Mouse (Mus musculus): ENCODE data around the gene Il17rd. TPM values are rescaled to one million over a fixed set of nuclear protein-coding genes. Genes with fewer than 3 reads are reported as not detected.

Il17rd gene
- total RNA-seq, 1 experiment, result 28.2 TPM

GRCm38 (mm10) chr14:27102720-27103119 is 64.0 kb downstream of the Il17rd start:
- Histone ChIP-seq H3K36me3 (ENCODE audit: control insufficient read depth, insufficient read depth, low read length, poor library complexity, severe bottlenecking) (peaks cover 53% of the 10 kb centered on the region), H3K9ac (ENCODE audit: insufficient read depth, low read depth, low read length, poor library complexity, severe bottlenecking) (no peak overlapping the region), H3K4me1 (ENCODE audit: control insufficient read depth in 2 of 2, insufficient read depth in 2 of 2, low read length in 2 of 2, poor library complexity in 1 of 2) (peaks cover 0 to 20% of the 10 kb centered on the region in 2 experiments; a peak in 2 of 4 replicates), H3K9me3 (ENCODE audit: control insufficient read depth, insufficient read depth, low read depth, low read length) (no peaks in the 10 kb centered on the region), H3K4me3 (ENCODE audit: insufficient read depth in 1 of 2, low read depth in 1 of 2, low read length in 2 of 2, poor library complexity in 1 of 2, severe bottlenecking in 1 of 2) (no peak overlapping the region), H3K27ac (ENCODE audit: insufficient read depth, low read depth, low read length, poor library complexity, severe bottlenecking) (no peak overlapping the region)
- in situ Hi-C loops (cut with MboI; ENCODE audit: low sequenced_read_pairs in 2 of 2, unreplicated experiment in 2 of 2), result no loop called here
- TF ChIP-seq HCFC1 (IDR thresholded peaks at IDR 0.05; ENCODE audit: borderline replicate concordance, insufficient read depth, low read length), result no peak
- no peak for TF ChIP-seq CHD2 (IDR thresholded peaks at IDR 0.05; ENCODE audit: low read depth, low read length)
- no peak for TF ChIP-seq ZC3H11A (IDR thresholded peaks at IDR 0.05; ENCODE audit: borderline replicate concordance, low read depth, low read length)
- no peak for TF ChIP-seq MAFK (IDR thresholded peaks at IDR 0.05; ENCODE audit: insufficient read depth, low read depth, low read length)
- TF ChIP-seq ZNF384 (IDR thresholded peaks at IDR 0.05; ENCODE audit: low read depth, low read length), result no peak
- DNase-seq (ENCODE audit: low read depth, low spot score), result no peak

- Histone ChIP-seq H3K4me3 (ENCODE audit: insufficient read depth in 1 of 2, low read depth in 1 of 2, low read length in 2 of 2, poor library complexity in 1 of 2, severe bottlenecking in 1 of 2) (no peak overlapping the region), H3K9ac (ENCODE audit: insufficient read depth, low read depth, low read length, poor library complexity, severe bottlenecking) (no peak overlapping the region), H3K27ac (ENCODE audit: insufficient read depth, low read depth, low read length, poor library complexity, severe bottlenecking) (no peak overlapping the region), H3K9me3 (ENCODE audit: control insufficient read depth, insufficient read depth, low read depth, low read length) (no peaks in the 10 kb centered on the region), H3K4me1 (ENCODE audit: control insufficient read depth in 2 of 2, insufficient read depth in 2 of 2, low read length in 2 of 2, poor library complexity in 1 of 2) (peaks cover 0 to 22% of the 10 kb centered on the region in 2 experiments; a peak in 2 of 4 replicates), H3K36me3 (ENCODE audit: control insufficient read depth, insufficient read depth, low read length, poor library complexity, severe bottlenecking) (peaks cover 34% of the 10 kb centered on the region)
- no peak for DNase-seq (ENCODE audit: low read depth, low spot score)
- in situ Hi-C loops (cut with MboI; ENCODE audit: low sequenced_read_pairs in 2 of 2, unreplicated experiment in 2 of 2), result no loop called here
- no peak for TF ChIP-seq CHD2 (IDR thresholded peaks at IDR 0.05; ENCODE audit: low read depth, low read length)
- no peak for TF ChIP-seq HCFC1 (IDR thresholded peaks at IDR 0.05; ENCODE audit: borderline replicate concordance, insufficient read depth, low read length)
- TF ChIP-seq ZC3H11A (IDR thresholded peaks at IDR 0.05; ENCODE audit: borderline replicate concordance, low read depth, low read length), result no peak
- TF ChIP-seq MAFK (IDR thresholded peaks at IDR 0.05; ENCODE audit: insufficient read depth, low read depth, low read length), result no peak
- no peak for TF ChIP-seq ZNF384 (IDR thresholded peaks at IDR 0.05; ENCODE audit: low read depth, low read length)
These were observed 67.2 kb downstream of the Il17rd start for GRCm38 (mm10) chr14:27105731-27106457.

GRCm38 (mm10) chr14:27108748-27109504 is 70.2 kb downstream of the Il17rd start:
- Histone ChIP-seq H3K27ac (ENCODE audit: insufficient read depth, low read depth, low read length, poor library complexity, severe bottlenecking) (no peak overlapping the region), H3K4me1 (ENCODE audit: control insufficient read depth in 2 of 2, insufficient read depth in 2 of 2, low read length in 2 of 2, poor library complexity in 1 of 2) (peaks cover 0 to 11% of the 10 kb centered on the region in 2 experiments; a peak in 2 of 4 replicates), H3K36me3 (ENCODE audit: control insufficient read depth, insufficient read depth, low read length, poor library complexity, severe bottlenecking) (peaks cover 15% of the 10 kb centered on the region; the same call in 1 of the 2 replicates), H3K4me3 (ENCODE audit: insufficient read depth in 1 of 2, low read depth in 1 of 2, low read length in 2 of 2, poor library complexity in 1 of 2, severe bottlenecking in 1 of 2) (no peak overlapping the region), H3K9ac (ENCODE audit: insufficient read depth, low read depth, low read length, poor library complexity, severe bottlenecking) (no peak overlapping the region), H3K9me3 (ENCODE audit: control insufficient read depth, insufficient read depth, low read depth, low read length) (no peaks in the 10 kb centered on the region)
- no peak for DNase-seq (ENCODE audit: low read depth, low spot score)
- TF ChIP-seq HCFC1 (IDR thresholded peaks at IDR 0.05; ENCODE audit: borderline replicate concordance, insufficient read depth, low read length) (no peak), CHD2 (IDR thresholded peaks at IDR 0.05; ENCODE audit: low read depth, low read length) (no peak), MAFK (IDR thresholded peaks at IDR 0.05; ENCODE audit: insufficient read depth, low read depth, low read length) (no peak), ZC3H11A (IDR thresholded peaks at IDR 0.05; ENCODE audit: borderline replicate concordance, low read depth, low read length) (no peak), ZNF384 (IDR thresholded peaks at IDR 0.05; ENCODE audit: low read depth, low read length) (no peak)
- in situ Hi-C loops (cut with MboI; ENCODE audit: low sequenced_read_pairs in 2 of 2, unreplicated experiment in 2 of 2), result no loop called here

GRCm38 (mm10) chr14:27114362-27115274 is 75.9 kb downstream of the Il17rd start, which contains the start of gene Arhgef3:
Gene Arhgef3, plus strand, starts transcription at chr14:27114899.
- DNase-seq (ENCODE audit: low read depth, low spot score), result no peak
- H3K4me3 ChIP-seq (ENCODE audit: insufficient read depth in 1 of 2, low read depth in 1 of 2, low read length in 2 of 2, poor library complexity in 1 of 2, severe bottlenecking in 1 of 2), result peak within 1 kb of the TSS; percentile 71
- no peak within 1 kb of the TSS for H3K27ac ChIP-seq (ENCODE audit: insufficient read depth, low read depth, low read length, poor library complexity, severe bottlenecking)
- no peaks in the 10 kb centered on the region for H3K36me3 ChIP-seq (ENCODE audit: control insufficient read depth, insufficient read depth, low read length, poor library complexity, severe bottlenecking)
- H3K9me3 ChIP-seq (ENCODE audit: control insufficient read depth, insufficient read depth, low read depth, low read length), result no peaks in the 10 kb centered on the region
- H3K4me1 ChIP-seq (ENCODE audit: control insufficient read depth in 2 of 2, insufficient read depth in 2 of 2, low read length in 2 of 2, poor library complexity in 1 of 2), result no peaks in the 10 kb centered on the region
- H3K9ac ChIP-seq (ENCODE audit: insufficient read depth, low read depth, low read length, poor library complexity, severe bottlenecking), result peak within 1 kb of the TSS; percentile 37
- in situ Hi-C loops (cut with MboI; ENCODE audit: low sequenced_read_pairs in 2 of 2, unreplicated experiment in 2 of 2), result loop anchor here in 1 of 2 experiments (5.0 kb wide), 1 partner anchor 68 kb away; no protein-coding TSS in a partner anchor
- TF ChIP-seq ZC3H11A (IDR thresholded peaks at IDR 0.05; ENCODE audit: borderline replicate concordance, low read depth, low read length) (no peak), MAFK (IDR thresholded peaks at IDR 0.05; ENCODE audit: insufficient read depth, low read depth, low read length) (no peak), CHD2 (IDR thresholded peaks at IDR 0.05; ENCODE audit: low read depth, low read length) (no peak), ZNF384 (IDR thresholded peaks at IDR 0.05; ENCODE audit: low read depth, low read length) (no peak), HCFC1 (IDR thresholded peaks at IDR 0.05; ENCODE audit: borderline replicate concordance, insufficient read depth, low read length) (no peak)
